Mouse (Mus musculus) liver, adult 2 months (tissue): ENCODE results near the gene Keap1. TPM values are rescaled to one million over a fixed set of nuclear protein-coding genes. Genes with fewer than 3 reads are reported as not detected.
A peak's percentile ranks its signal among the peaks of the same experiment; 100 is the strongest.

Experiments used
- DNase-seq: peaks from one replicate; pipeline ENCODE4 v3.0.0-alpha.2; 2011; ENCODE audit warnings: low read depth, low spot score; ENCODE audit errors: extremely low read depth
- H3K27ac ChIP-seq: fragments of 200-500 bp; replicated peaks from 2 replicates; pipeline ENCODE4 v1.5.1; 2012; ENCODE audit warnings: low read depth, mild to moderate bottlenecking, control low read depth, inconsistent platforms, low read length; ENCODE audit not compliant: insufficient read depth
- H3K27me3 ChIP-seq: fragments of 200-500 bp; 2 replicates; pipeline ENCODE4 v1.6.1; 2012; ENCODE audit warnings: mild to moderate bottlenecking, moderate library complexity, low read length, inconsistent platforms; ENCODE audit not compliant: control insufficient read depth, insufficient read depth
- H3K36me3 ChIP-seq: fragments of 200-500 bp; 2 replicates; pipeline ENCODE4 v1.6.1; 2012; ENCODE audit warnings: low read length, inconsistent platforms; ENCODE audit not compliant: control insufficient read depth, insufficient read depth
- H3K4me1 ChIP-seq: fragments of 200-500 bp; 2 replicates; pipeline ENCODE4 v1.6.1; 2011; ENCODE audit warnings: low read length; ENCODE audit not compliant: control insufficient read depth, insufficient read depth
- H3K4me3 ChIP-seq: fragments of 200-500 bp; 2 replicates; pipeline ENCODE4 v1.5.1; 2011; ENCODE audit warnings: low read depth, mild to moderate bottlenecking, control low read depth, low read length, moderate library complexity; ENCODE audit not compliant: insufficient read depth
- H3K79me2 ChIP-seq: fragments of 200-500 bp; 2 replicates; pipeline ENCODE4 v1.6.1; 2012; ENCODE audit warnings: inconsistent platforms, mild to moderate bottlenecking, low read length, moderate library complexity; ENCODE audit not compliant: control insufficient read depth, insufficient read depth
- H3K9ac ChIP-seq: fragments of 200-500 bp; 2 replicates; pipeline ENCODE4 v1.6.1; 2012; ENCODE audit warnings: low read depth, mild to moderate bottlenecking, control low read depth, inconsistent platforms, low read length
- CTCF ChIP-seq: fragments of 200-500 bp; IDR thresholded peaks from 2 replicates; pipeline ENCODE4 v1.5.1; 2011; ENCODE audit warnings: low read depth, low read length, control low read depth
- POLR2A ChIP-seq: fragments of 200-500 bp; IDR thresholded peaks from 2 replicates; pipeline ENCODE4 v1.6.1; 2011; ENCODE audit warnings: low read length, control low read depth; ENCODE audit not compliant: insufficient read depth; ENCODE audit errors: extremely low read depth
- WGBS: fragments of 180-500 bp; shearing (Covaris S2); methylation state at CpG from one replicate; pipeline ENCODE4 v1.1.7; 2018; 5-methylcytosine and 5-hydroxymethylcytosine counted together
- polyA plus RNA-seq: library from polyadenylated mRNA; depleted of rRNA; stranded (reverse); fragments of >200 nt; gene quantifications from 2 replicates; pipeline ENCODE4 v1.2.3, GENCODE M21; 2012; rRNA removed
- total RNA-seq: library from RNA; depleted of rRNA; stranded (reverse); fragments of >200 nt; gene quantifications from 2 replicates; pipeline ENCODE4 v1.2.3, GENCODE M21; 2014; rRNA removed

Gene Keap1
- total RNA-seq, result 29.5 and 37.3 TPM in 2 replicates
- polyA plus RNA-seq, result 69.1 and 76.4 TPM in 2 replicates

- no peak for DNase-seq
- TF ChIP-seq POLR2A, result peak; percentile 32; the same call in 1 of the 2 replicates
- no peak for TF ChIP-seq CTCF
- Histone ChIP-seq H3K79me2 (peaks cover 15% of the 10 kb centered on the region; the same call in 1 of the 2 replicates), H3K36me3 (peaks cover 2% of the 10 kb centered on the region; the same call in 1 of the 2 replicates), H3K9ac (peak within 1 kb of the TSS; percentile 96), H3K27ac (peak within 1 kb of the TSS; percentile 88), H3K27me3 (peaks cover 2% of the 10 kb centered on the region), H3K4me1 (peaks cover 18% of the 10 kb centered on the region), H3K4me3 (peak within 1 kb of the TSS; percentile 85)
- under 1% methylated on average over 75 of the region's 90 CpGs for WGBS
Measured at GRCm38 (mm10) chr9:21238733-21239464, at the start of gene Keap1. TSS of gene Keap1 (minus strand) at chr9:21239361.

GRCm38 (mm10) chr9:21288404-21289336, 49.5 kb upstream of the Keap1 start:
- H3K27me3 ChIP-seq, result no peaks in the 10 kb centered on the region
- no peak for DNase-seq
- TF ChIP-seq POLR2A, result no peak
- TF ChIP-seq CTCF, result no peak
- WGBS, result 71% methylated on average over 13 of the region's 13 CpGs
- H3K9ac ChIP-seq, result peak overlapping the region; percentile 65
- H3K36me3 ChIP-seq, result peaks cover 2% of the 10 kb centered on the region; the same call in 1 of the 2 replicates
- peaks cover 6% of the 10 kb centered on the region for H3K79me2 ChIP-seq
- peak overlapping the region; percentile 65; the same call in 1 of the 2 replicates for H3K4me3 ChIP-seq
- H3K4me1 ChIP-seq, result peaks cover 5% of the 10 kb centered on the region
- H3K27ac ChIP-seq, result peak overlapping the region; percentile 51

GRCm38 (mm10) chr9:21287571-21288402, 48.6 kb upstream of the Keap1 start, which contains the start of gene Kri1:
TSS of gene Kri1 (minus strand) at chr9:21287969.
- WGBS, result under 1% methylated on average over 59 of the region's 59 CpGs
- H3K9ac ChIP-seq, result peak within 1 kb of the TSS; percentile 94
- H3K36me3 ChIP-seq, result peaks cover 5% of the 10 kb centered on the region; the same call in 1 of the 2 replicates
- peak; percentile 96 for DNase-seq
- peak within 1 kb of the TSS; percentile 79 for H3K27ac ChIP-seq
- H3K27me3 ChIP-seq, result no peaks in the 10 kb centered on the region
- H3K79me2 ChIP-seq, result peaks cover 6% of the 10 kb centered on the region
- H3K4me1 ChIP-seq, result peaks cover 5% of the 10 kb centered on the region
- H3K4me3 ChIP-seq, result peak within 1 kb of the TSS; percentile 95
- TF ChIP-seq POLR2A, result peak; percentile 89; the same call in 1 of the 2 replicates
- no peak for TF ChIP-seq CTCF

GRCm38 (mm10) chr9:21286753-21287152, 47.6 kb upstream of the Keap1 start:
- H3K27me3 ChIP-seq, result no peaks in the 10 kb centered on the region
- peaks cover 9% of the 10 kb centered on the region; the same call in 1 of the 2 replicates for H3K36me3 ChIP-seq
- TF ChIP-seq POLR2A, result no peak
- no peak for TF ChIP-seq CTCF
- no peak overlapping the region for H3K9ac ChIP-seq
- H3K27ac ChIP-seq, result no peak overlapping the region
- peaks cover 6% of the 10 kb centered on the region for H3K79me2 ChIP-seq
- peaks cover 5% of the 10 kb centered on the region for H3K4me1 ChIP-seq
- no peak overlapping the region for H3K4me3 ChIP-seq
- no peak for DNase-seq
- 67% methylated on average over 3 of the region's 3 CpGs for WGBS

GRCm38 (mm10) chr9:21283994-21284393, 44.8 kb upstream of the Keap1 start:
- no peak for TF ChIP-seq CTCF
- no peak for TF ChIP-seq POLR2A
- WGBS, result 63% methylated on average over 3 of the region's 3 CpGs
- Histone ChIP-seq H3K4me3 (no peak overlapping the region), H3K27me3 (no peaks in the 10 kb centered on the region), H3K9ac (no peak overlapping the region), H3K36me3 (peaks cover 18% of the 10 kb centered on the region; the same call in 1 of the 2 replicates), H3K79me2 (peaks cover 4% of the 10 kb centered on the region; the same call in 1 of the 2 replicates), H3K27ac (no peak overlapping the region), H3K4me1 (peaks cover 5% of the 10 kb centered on the region)
- DNase-seq, result no peak
